Mouse (Mus musculus): Measurements from ENCODE around the gene Dscaml1.

Dscaml1 gene

GRCm38 (mm10) chr9:45574021-45574420 is 147.6 kb downstream of the Dscaml1 start:
- DNase-seq: no peak

- no peak for DNase-seq
These were observed 153.8 kb downstream of the Dscaml1 start for GRCm38 (mm10) chr9:45580069-45580795.

- no peak for DNase-seq
These were observed 160.0 kb downstream of the Dscaml1 start for GRCm38 (mm10) chr9:45586475-45586874.

GRCm38 (mm10) chr9:45587704-45588103 is 161.3 kb downstream of the Dscaml1 start:
- DNase-seq: no peak

- peak; percentile 65 to 75 for DNase-seq
These were observed 163.4 kb downstream of the Dscaml1 start for GRCm38 (mm10) chr9:45589867-45590266.

GRCm38 (mm10) chr9:45591061-45591460 is 164.6 kb downstream of the Dscaml1 start:
- DNase-seq: no peak

- peak; percentile 97 for DNase-seq
These were observed 165.9 kb downstream of the Dscaml1 start for GRCm38 (mm10) chr9:45592374-45592773.

GRCm38 (mm10) chr9:45598117-45598516 is 171.7 kb downstream of the Dscaml1 start:
- DNase-seq: peak; percentile 84 to 90

- DNase-seq: peak; percentile 49 to 62
These were observed 172.9 kb downstream of the Dscaml1 start for GRCm38 (mm10) chr9:45599377-45599776.

GRCm38 (mm10) chr9:45607337-45607736 is 180.9 kb downstream of the Dscaml1 start:
- peak; percentile 82 to 89 for DNase-seq

GRCm38 (mm10) chr9:45608097-45609031 is 181.9 kb downstream of the Dscaml1 start:
- DNase-seq: peak in 1 of 2 experiments; percentile 34

- peak in 1 of 2 experiments; percentile 34 for DNase-seq
These were observed 184.1 kb downstream of the Dscaml1 start for GRCm38 (mm10) chr9:45610336-45611060.

- DNase-seq: no peak
These were observed 188.2 kb downstream of the Dscaml1 start for GRCm38 (mm10) chr9:45614616-45615015.

GRCm38 (mm10) chr9:45617889-45618288 is 191.5 kb downstream of the Dscaml1 start:
- no peak for DNase-seq

GRCm38 (mm10) chr9:45618443-45618842 is 192.0 kb downstream of the Dscaml1 start:
- no peak for DNase-seq

- no peak for DNase-seq
These were observed 193.6 kb downstream of the Dscaml1 start for GRCm38 (mm10) chr9:45620049-45620448.

GRCm38 (mm10) chr9:45620920-45621319 is 194.5 kb downstream of the Dscaml1 start:
- DNase-seq: no peak

- no peak for DNase-seq
These were observed 199.5 kb downstream of the Dscaml1 start for GRCm38 (mm10) chr9:45625889-45626446.

GRCm38 (mm10) chr9:45632520-45632919 is 206.1 kb downstream of the Dscaml1 start:
- peak; percentile 39 to 54 for DNase-seq

- DNase-seq: peak; percentile 62 to 72
These were observed 206.6 kb downstream of the Dscaml1 start for GRCm38 (mm10) chr9:45633036-45633435.

- DNase-seq: no peak
These were observed 208.6 kb downstream of the Dscaml1 start for GRCm38 (mm10) chr9:45634978-45635377.

- peak; percentile 22 to 28 for DNase-seq
These were observed 210.9 kb downstream of the Dscaml1 start for GRCm38 (mm10) chr9:45637346-45637745.

Data from cerebellum, adult 18-20 months (tissue).